Mouse (Mus musculus) adrenal gland, postnatal 25 days (tissue): ENCODE results near the gene Olfr1085. TPM values are rescaled to one million over a fixed set of nuclear protein-coding genes. Genes with fewer than 3 reads are reported as not detected.
"Not testable (repeated sequence)": the region's sequence is repeated elsewhere in the genome, so short reads cannot be mapped to it uniquely, and the experiment has no call there.

Experiments
- DNase-seq: peaks from one replicate; pipeline ENCODE4 v3.0.0; 2021; ENCODE audit warnings: mixed read lengths
- long read RNA-seq: library from polyadenylated mRNA; stranded (forward); transcript quantifications from one replicate; pipeline ENCODE4 v2.0.0, GENCODE M21; 2021
- total RNA-seq: library from RNA; stranded (reverse); gene quantifications from 2 replicates; pipeline ENCODE4 v1.2.3, GENCODE M21; 2021

The Olfr1085 gene
- not detected in 2 replicates for total RNA-seq
- long read RNA-seq = 0 reads

GRCm38 (mm10) chr2:86661919-86662318 is at the start of gene Olfr1085:
Gene Olfr1085 (minus strand): TSS chr2:86662019.
- DNase-seq = no peak

GRCm38 (mm10) chr2:86698295-86698694 is 36.5 kb upstream of the Olfr1085 start, which contains the start of gene Olfr1087:
Gene Olfr1087 (minus strand): TSS chr2:86698395.
- DNase-seq = no peak

- no peak for DNase-seq
These were observed 18.2 kb upstream of the Olfr1085 start, which contains the start of gene Olfr1086 for GRCm38 (mm10) chr2:86679992-86680391. Gene Olfr1086 (minus strand): TSS chr2:86680092.

- DNase-seq = not testable (repeated sequence)
These were observed 22.2 kb downstream of the Olfr1085 start, which contains the start of gene Olfr1084 for GRCm38 (mm10) chr2:86639625-86640024. Gene Olfr1084 (minus strand): TSS chr2:86639725.

Other genes starting within 250 kb of the Olfr1085 start
- not detected in 2 replicates for gene Olfr1061, start 248.0 kb downstream of the Olfr1085 start, total RNA-seq
- gene Olfr1062, start 235.3 kb downstream of the Olfr1085 start, total RNA-seq = not detected in 2 replicates
- not detected in 2 replicates for gene Olfr1065, start 211.4 kb downstream of the Olfr1085 start, total RNA-seq
- gene Olfr1066, start 205.8 kb downstream of the Olfr1085 start, total RNA-seq = not detected in 2 replicates
- not detected in 2 replicates for gene Olfr228, start 174.6 kb downstream of the Olfr1085 start, total RNA-seq
- not detected in 2 replicates for gene Olfr1076, start 153.6 kb downstream of the Olfr1085 start, total RNA-seq
- not detected in 2 replicates for gene Olfr1079, start 119.5 kb downstream of the Olfr1085 start, total RNA-seq
- not detected in 2 replicates for gene Olfr1080, start 103.8 kb downstream of the Olfr1085 start, total RNA-seq
- not detected in 2 replicates for gene Olfr1082, start 63.1 kb downstream of the Olfr1085 start, total RNA-seq
- not detected in 2 replicates for gene Olfr1084, start 22.3 kb downstream of the Olfr1085 start, total RNA-seq
- not detected in 2 replicates for gene Olfr1086, start 18.1 kb upstream of the Olfr1085 start, total RNA-seq
- gene Olfr1087, start 36.4 kb upstream of the Olfr1085 start, total RNA-seq = not detected in 2 replicates
- not detected in 2 replicates for gene Olfr1089, start 71.7 kb upstream of the Olfr1085 start, total RNA-seq
- gene Olfr1090, start 97.0 kb upstream of the Olfr1085 start, total RNA-seq = not detected in 2 replicates
- gene Olfr1093, start 120.5 kb upstream of the Olfr1085 start, total RNA-seq = not detected in 2 replicates
- not detected in 2 replicates for gene Olfr141, start 148.0 kb upstream of the Olfr1085 start, total RNA-seq
- not detected in 2 replicates for gene Olfr1094, start 162.6 kb upstream of the Olfr1085 start, total RNA-seq
- gene Olfr1095, start 189.7 kb upstream of the Olfr1085 start, total RNA-seq = not detected in 2 replicates
- not detected in 2 replicates for gene Gm13723, start 212.8 kb upstream of the Olfr1085 start, total RNA-seq
- gene Olfr1097, start 230.2 kb upstream of the Olfr1085 start, total RNA-seq = not detected in 2 replicates